Mouse (Mus musculus) heart, adult 8-10 months (tissue): Measurements from ENCODE around the gene Fbxw24. TPM values are rescaled to one million over a fixed set of nuclear protein-coding genes. Genes with fewer than 3 reads are reported as not detected.
"Not testable (repeated sequence)": the region's sequence is repeated elsewhere in the genome, so short reads cannot be mapped to it uniquely, and the experiment has no call there.

Experiments
- DNase-seq: peaks from one replicate; pipeline ENCODE4 v3.0.0; 2022; ENCODE audit warnings: low spot score
- total RNA-seq, 4 experiments: library from RNA; stranded (reverse); gene quantifications; 2 replicates each; pipeline ENCODE4 v1.2.4; 2022

The Fbxw24 gene
- total RNA-seq = not detected

DNA sequence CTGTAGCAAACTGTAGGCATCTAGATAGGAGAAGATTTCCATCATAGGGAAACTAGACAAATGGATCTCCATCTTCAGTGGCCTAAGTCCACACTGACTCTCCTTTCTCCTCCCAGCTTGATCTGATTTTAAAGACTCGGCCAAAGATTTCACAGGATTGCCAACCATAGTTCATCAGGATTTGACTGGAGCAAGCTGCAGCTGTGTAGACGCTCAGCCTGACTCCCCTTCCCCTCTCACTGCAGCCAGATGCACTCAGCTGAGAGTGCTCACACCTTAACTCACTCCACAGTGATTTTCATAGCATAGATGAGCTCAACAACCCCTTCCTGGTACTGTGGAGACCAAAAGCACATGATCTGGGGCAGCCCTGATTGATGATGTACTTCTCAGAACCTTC lies at the start of gene Fbxw24:
Gene Fbxw24 (minus strand): TSS at position 101 of the 400 bp plus-strand sequence.
- not testable (repeated sequence) for DNase-seq

DNA sequence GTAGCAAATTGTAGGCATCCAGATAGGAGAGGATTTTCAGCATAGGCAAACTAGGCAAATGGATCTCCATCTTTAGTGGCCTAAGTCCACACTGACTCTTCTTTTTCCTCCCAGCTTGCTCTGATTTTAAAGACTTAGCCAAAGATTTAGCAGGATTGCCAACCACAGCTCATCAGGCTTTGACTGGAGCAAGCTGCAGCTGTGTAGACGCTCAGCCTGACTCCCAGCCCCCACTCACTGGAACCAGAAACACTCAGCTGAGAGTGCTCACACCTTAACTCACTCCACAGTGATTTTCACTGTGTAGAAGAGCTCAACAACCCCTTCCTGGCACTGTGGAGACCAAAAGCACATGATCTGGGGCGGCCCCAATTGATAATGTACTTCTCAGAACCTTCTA lies 38.7 kb upstream of the Fbxw24 start, which contains the start of gene Fbxw25:
Gene Fbxw25 (minus strand): TSS at position 101 of the 400 bp plus-strand sequence.
- DNase-seq = not testable (repeated sequence)

DNA sequence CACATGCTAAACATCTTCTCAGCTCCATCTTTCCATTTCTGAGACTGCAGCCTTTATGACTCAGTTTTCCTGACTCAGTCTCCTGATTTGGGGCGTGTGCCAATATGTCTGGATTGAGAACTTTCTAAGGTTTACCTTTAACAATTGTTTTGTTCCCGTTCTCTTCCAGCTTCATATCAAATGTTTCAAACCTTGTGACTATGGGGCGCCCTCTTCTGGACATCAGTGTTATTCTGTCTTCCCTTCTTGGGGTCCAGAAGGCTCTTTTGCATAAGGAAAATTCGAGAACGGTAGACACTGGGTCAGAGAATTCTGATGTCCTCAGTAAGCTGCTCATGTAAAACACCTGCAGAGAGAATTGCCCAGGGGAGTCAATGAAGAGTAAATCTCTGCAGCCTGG lies 19.0 kb downstream of the Fbxw24 start:
- not testable (repeated sequence) for DNase-seq

DNA sequence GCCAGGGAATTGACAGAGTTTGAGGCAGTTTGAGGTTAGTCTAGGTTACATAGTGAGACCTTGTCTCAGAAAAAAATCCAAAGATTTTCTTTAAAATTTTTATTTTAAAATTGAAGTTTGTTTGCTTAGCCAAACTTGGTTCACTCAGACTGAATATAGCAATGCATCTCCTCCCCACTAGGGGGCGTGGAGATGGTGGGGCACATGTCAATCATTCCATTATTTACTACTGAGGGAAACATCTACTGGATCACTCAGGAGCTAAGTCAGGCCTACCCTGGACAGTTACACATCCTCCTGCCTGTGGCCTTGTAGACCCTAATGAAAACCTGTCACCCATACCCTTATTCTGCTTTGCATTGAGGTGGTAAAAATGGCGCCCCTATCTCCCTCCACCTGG lies 23.7 kb downstream of the Fbxw24 start:
- DNase-seq = not testable (repeated sequence)

DNA sequence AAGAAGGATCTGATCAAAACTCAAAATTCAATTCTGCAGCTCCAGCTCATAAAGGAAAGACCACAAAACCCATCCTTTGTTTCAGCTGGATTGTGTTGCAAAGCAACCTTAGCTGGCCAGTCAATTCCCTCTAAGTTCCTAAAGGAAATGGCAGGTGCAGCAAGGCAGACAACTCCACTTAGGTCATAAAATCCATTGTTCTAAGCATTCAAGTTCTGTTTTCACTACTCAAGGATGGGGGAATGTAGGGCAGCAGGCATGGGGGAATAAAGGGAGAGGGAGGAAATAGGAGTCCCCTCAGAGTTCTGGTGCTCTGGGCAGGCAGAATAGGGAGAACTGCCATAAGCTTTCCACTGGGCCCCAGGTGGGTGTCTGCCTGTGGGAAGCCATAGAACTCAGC lies 28.6 kb downstream of the Fbxw24 start:
- DNase-seq = no peak

DNA sequence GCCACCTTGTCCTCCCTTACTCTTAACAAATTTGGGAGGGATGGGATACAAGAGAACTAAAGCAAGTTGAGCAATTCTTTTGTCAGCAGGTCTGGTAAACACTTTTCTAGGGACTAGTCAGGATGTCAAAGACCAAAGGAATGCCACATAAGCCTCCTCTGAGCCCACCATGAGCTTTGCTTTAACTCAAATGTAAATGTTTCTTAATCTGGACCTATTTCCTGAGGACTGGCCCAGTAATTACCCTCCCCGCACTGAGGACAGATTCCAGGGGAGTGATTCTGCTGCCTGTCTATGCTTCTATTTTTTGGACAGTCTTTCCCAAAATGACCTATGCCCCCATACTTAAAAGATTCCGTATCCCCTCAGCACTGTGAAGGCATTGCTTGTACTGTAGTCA lies 31.0 kb downstream of the Fbxw24 start:
- no peak for DNase-seq

DNA sequence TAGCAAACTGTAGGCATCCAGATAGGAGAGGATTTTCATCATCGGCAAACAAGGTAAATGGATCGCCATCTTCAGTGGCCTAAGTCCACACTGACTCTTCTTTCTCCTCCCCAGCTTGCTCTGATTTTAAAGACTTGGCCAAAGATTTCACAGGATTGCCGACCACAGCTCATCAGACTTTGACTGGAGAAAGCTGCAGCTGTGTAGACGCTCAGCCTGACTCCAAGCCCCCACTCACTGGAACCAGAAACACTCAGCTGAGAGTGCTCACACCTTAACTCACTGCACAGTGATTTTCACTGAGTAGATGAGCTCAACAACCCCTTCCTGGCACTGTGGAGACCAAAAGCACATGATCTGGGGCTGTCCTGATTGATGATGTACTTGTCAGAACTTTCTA lies 57.7 kb downstream of the Fbxw24 start, which contains the start of gene Fbxw15:
Gene Fbxw15 (minus strand): TSS at position 101 of the 400 bp plus-strand sequence.
- not testable (repeated sequence) for DNase-seq

DNA sequence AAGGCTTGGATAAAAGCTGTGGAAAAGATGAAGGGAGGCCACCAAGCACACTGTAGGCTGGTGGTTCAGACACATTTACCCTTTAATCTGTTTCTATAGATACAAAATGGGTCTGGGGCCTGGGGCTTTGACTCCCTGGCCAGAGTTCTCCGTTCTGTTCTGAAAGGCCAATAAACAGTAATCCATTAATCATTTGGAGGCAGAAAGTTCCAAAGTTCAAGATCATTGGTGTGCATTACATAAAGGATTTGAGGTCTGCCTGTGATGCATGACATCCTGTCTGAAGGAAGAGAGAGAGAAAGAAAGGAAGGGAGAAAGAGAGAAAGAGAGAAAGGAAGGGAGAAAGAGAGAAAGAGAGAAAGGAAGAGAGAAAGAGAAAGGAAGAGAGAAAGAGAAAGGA lies 60.3 kb downstream of the Fbxw24 start:
- DNase-seq = no peak

DNA sequence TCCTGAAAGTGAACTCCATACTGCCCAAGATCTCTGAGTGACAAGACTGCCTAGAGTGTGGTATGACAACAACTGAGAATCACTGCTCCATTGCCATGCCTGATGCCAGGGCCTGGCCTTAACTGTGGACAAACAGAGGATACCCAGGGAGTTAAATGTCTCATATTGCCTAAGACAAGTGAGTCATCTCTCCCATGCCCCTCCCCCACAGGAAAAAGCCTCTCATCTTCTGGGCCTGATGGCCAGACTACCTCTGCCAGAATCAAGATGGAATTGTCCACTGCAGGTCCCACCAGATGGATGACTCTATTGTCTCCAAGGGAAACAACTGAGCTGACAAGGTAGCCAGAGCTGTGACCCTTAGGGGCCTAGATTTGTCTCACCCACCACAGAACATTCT lies 63.8 kb downstream of the Fbxw24 start:
- DNase-seq = not testable (repeated sequence)

DNA sequence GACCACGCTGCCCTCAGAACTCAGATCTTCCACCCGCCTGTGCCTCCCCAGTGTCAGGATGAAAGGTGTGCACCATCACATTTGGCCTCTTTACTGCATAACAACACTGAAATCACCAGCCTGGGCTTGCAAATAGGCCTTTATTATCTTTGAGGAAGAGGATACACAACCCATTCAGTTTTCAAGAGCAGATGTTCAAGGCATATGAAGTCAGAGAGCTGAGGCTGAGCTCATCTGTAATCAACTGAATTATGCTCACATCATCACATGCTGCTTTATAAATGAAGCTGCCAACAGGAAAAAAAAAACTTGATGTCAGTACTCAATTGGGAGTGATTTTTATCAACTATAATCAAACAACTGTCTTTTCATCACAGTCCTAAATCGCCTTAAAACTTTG lies 73.4 kb downstream of the Fbxw24 start:
- DNase-seq = no peak

Other genes with a start within 250 kb of the Fbxw24 start
- not detected for gene Fbxw22, start 221.8 kb downstream of the Fbxw24 start, total RNA-seq
- gene Fbxw16, start 176.9 kb downstream of the Fbxw24 start, total RNA-seq = not detected
- gene Fbxw19, start 130.2 kb downstream of the Fbxw24 start, total RNA-seq = not detected
- gene Fbxw15, start 57.8 kb downstream of the Fbxw24 start, total RNA-seq = not detected
- not detected for gene Fbxw25, start 38.6 kb upstream of the Fbxw24 start, total RNA-seq
- not detected for gene Fbxw18, start 76.6 kb upstream of the Fbxw24 start, total RNA-seq
- not detected for gene Fbxw26, start 120.0 kb upstream of the Fbxw24 start, total RNA-seq
- not detected for gene Fbxw27, start 164.6 kb upstream of the Fbxw24 start, total RNA-seq
- gene Spink8, start 186.2 kb upstream of the Fbxw24 start, total RNA-seq = not detected
- gene Nme6, start 206.7 kb upstream of the Fbxw24 start, total RNA-seq = 10 to 100 TPM; 16.8 to 24.9 (median 19.7) TPM
- under 1 TPM in 1 of 4 experiments, not detected in 3; 0.49 TPM for gene Camp, start 223.6 kb upstream of the Fbxw24 start, total RNA-seq
- 1 to 10 TPM; 4.8 to 5.6 (median 5.2) TPM for gene Cdc25a, start 249.5 kb upstream of the Fbxw24 start, total RNA-seq